Mouse (Mus musculus) activated CD4-positive, CD25-positive, alpha-beta regulatory T cell, adult 4 months (primary cell): ENCODE data around the gene Galnt12. TPM values are rescaled to one million over a fixed set of nuclear protein-coding genes. Genes with fewer than 3 reads are reported as not detected.

Experiments
- ATAC-seq: one replicate; pipeline ENCODE4 v1.8.0; 2017
- polyA plus RNA-seq, 2 experiments: library from polyadenylated mRNA; unstranded; fragments of 100-300 nt; shearing (Covaris generic); gene quantifications; one replicate each; pipeline ENCODE4 v1.2.1; 2017

The Galnt12 gene
- polyA plus RNA-seq, 2 experiments from 2014 or later: 4.4 to 8.1 TPM

- ATAC-seq: no peak
Observed at GRCm38 (mm10) chr4:47103561-47103960, 11.9 kb downstream of the Galnt12 start.

GRCm38 (mm10) chr4:47111885-47112284, 20.2 kb downstream of the Galnt12 start:
- ATAC-seq: no peak

GRCm38 (mm10) chr4:47112560-47112959, 20.9 kb downstream of the Galnt12 start:
- ATAC-seq: no peak

GRCm38 (mm10) chr4:47122051-47122706, 30.5 kb downstream of the Galnt12 start:
- no peak for ATAC-seq

- no peak for ATAC-seq
Observed at GRCm38 (mm10) chr4:47124140-47124711, 32.5 kb downstream of the Galnt12 start.

GRCm38 (mm10) chr4:47128515-47128914, 36.8 kb downstream of the Galnt12 start:
- ATAC-seq: no peak

- no peak for ATAC-seq
Observed at GRCm38 (mm10) chr4:47129572-47129971, 37.9 kb downstream of the Galnt12 start.

- no peak for ATAC-seq
Observed at GRCm38 (mm10) chr4:47130111-47131050, 38.7 kb downstream of the Galnt12 start.

- ATAC-seq: no peak
Observed at GRCm38 (mm10) chr4:47131931-47132330, 40.2 kb downstream of the Galnt12 start.

GRCm38 (mm10) chr4:47132413-47132812, 40.7 kb downstream of the Galnt12 start:
- no peak for ATAC-seq

- no peak for ATAC-seq
Observed at GRCm38 (mm10) chr4:47136699-47137101, 45.0 kb downstream of the Galnt12 start.

- ATAC-seq: no peak
Observed at GRCm38 (mm10) chr4:47137479-47137878, 45.8 kb downstream of the Galnt12 start.

GRCm38 (mm10) chr4:47138411-47138810, 46.7 kb downstream of the Galnt12 start:
- no peak for ATAC-seq

- ATAC-seq: no peak
Observed at GRCm38 (mm10) chr4:47138967-47139777, 47.5 kb downstream of the Galnt12 start.

GRCm38 (mm10) chr4:47140301-47140700, 48.6 kb downstream of the Galnt12 start:
- no peak for ATAC-seq

GRCm38 (mm10) chr4:47141444-47142154, 49.9 kb downstream of the Galnt12 start:
- no peak for ATAC-seq

GRCm38 (mm10) chr4:47143849-47144248, 52.1 kb downstream of the Galnt12 start:
- ATAC-seq: no peak

- ATAC-seq: no peak
Observed at GRCm38 (mm10) chr4:47145341-47145740, 53.6 kb downstream of the Galnt12 start.

- ATAC-seq: no peak
Observed at GRCm38 (mm10) chr4:47146561-47146960, 54.9 kb downstream of the Galnt12 start.

- no peak for ATAC-seq
Observed at GRCm38 (mm10) chr4:47149963-47150362, 58.3 kb downstream of the Galnt12 start.

GRCm38 (mm10) chr4:47150806-47151205, 59.1 kb downstream of the Galnt12 start:
- no peak for ATAC-seq
